Mouse (Mus musculus): ENCODE measurements around the gene Mtr.

The Mtr gene

GRCm38 (mm10) chr13:12257391-12258380 is at the start of gene Mtr:
Mtr (minus strand) TSS chr13:12258113.
- DNase-seq (ENCODE audit: extremely low spot score, low read depth, low spot score) = peak; percentile 86

- no peak for DNase-seq (ENCODE audit: extremely low spot score, low read depth, low spot score)
Measured at GRCm38 (mm10) chr13:12307286-12307685, 49.4 kb upstream of the Mtr start.

GRCm38 (mm10) chr13:12305540-12305939 is 47.6 kb upstream of the Mtr start:
- DNase-seq (ENCODE audit: extremely low spot score, low read depth, low spot score) = no peak

GRCm38 (mm10) chr13:12304991-12305390 is 47.1 kb upstream of the Mtr start:
- DNase-seq (ENCODE audit: extremely low spot score, low read depth, low spot score) = no peak

GRCm38 (mm10) chr13:12297777-12298176 is 39.9 kb upstream of the Mtr start:
- no peak for DNase-seq (ENCODE audit: extremely low spot score, low read depth, low spot score)

- no peak for DNase-seq (ENCODE audit: extremely low spot score, low read depth, low spot score)
Measured at GRCm38 (mm10) chr13:12296701-12297100, 38.8 kb upstream of the Mtr start.

GRCm38 (mm10) chr13:12293810-12294209 is 35.9 kb upstream of the Mtr start:
- no peak for DNase-seq (ENCODE audit: extremely low spot score, low read depth, low spot score)

GRCm38 (mm10) chr13:12290700-12291099 is 32.8 kb upstream of the Mtr start:
- no peak for DNase-seq (ENCODE audit: extremely low spot score, low read depth, low spot score)

- DNase-seq (ENCODE audit: extremely low spot score, low read depth, low spot score) = no peak
Measured at GRCm38 (mm10) chr13:12284528-12284927, 26.6 kb upstream of the Mtr start.

- no peak for DNase-seq (ENCODE audit: extremely low spot score, low read depth, low spot score)
Measured at GRCm38 (mm10) chr13:12283826-12284225, 25.9 kb upstream of the Mtr start.

- no peak for DNase-seq (ENCODE audit: extremely low spot score, low read depth, low spot score)
Measured at GRCm38 (mm10) chr13:12274721-12275120, 16.8 kb upstream of the Mtr start.

- DNase-seq (ENCODE audit: extremely low spot score, low read depth, low spot score) = no peak
Measured at GRCm38 (mm10) chr13:12274220-12274619, 16.3 kb upstream of the Mtr start.

- DNase-seq (ENCODE audit: extremely low spot score, low read depth, low spot score) = no peak
Measured at GRCm38 (mm10) chr13:12272953-12273352, 15.0 kb upstream of the Mtr start.

- no peak for DNase-seq (ENCODE audit: extremely low spot score, low read depth, low spot score)
Measured at GRCm38 (mm10) chr13:12267971-12268370, 10.1 kb upstream of the Mtr start.

- DNase-seq (ENCODE audit: extremely low spot score, low read depth, low spot score) = no peak
Measured at GRCm38 (mm10) chr13:12267097-12267496, 9.2 kb upstream of the Mtr start.

GRCm38 (mm10) chr13:12263996-12264395 is 6.1 kb upstream of the Mtr start:
- DNase-seq (ENCODE audit: extremely low spot score, low read depth, low spot score) = no peak

GRCm38 (mm10) chr13:12261505-12261904 is 3.6 kb upstream of the Mtr start:
- DNase-seq (ENCODE audit: extremely low spot score, low read depth, low spot score) = no peak

GRCm38 (mm10) chr13:12256871-12257390 is 982 bp downstream of the Mtr start:
- no peak for DNase-seq (ENCODE audit: extremely low spot score, low read depth, low spot score)

- DNase-seq (ENCODE audit: extremely low spot score, low read depth, low spot score) = no peak
Measured at GRCm38 (mm10) chr13:12255911-12256705, 1.8 kb downstream of the Mtr start.

GRCm38 (mm10) chr13:12250496-12250895 is 7.4 kb downstream of the Mtr start:
- no peak for DNase-seq (ENCODE audit: extremely low spot score, low read depth, low spot score)

- DNase-seq (ENCODE audit: extremely low spot score, low read depth, low spot score) = no peak
Measured at GRCm38 (mm10) chr13:12249195-12249898, 8.6 kb downstream of the Mtr start.

Measured in hindlimb bud, embryonic 11.5 days (tissue).